ENCODE assay signal across 15 mouse cellular contexts in the genomic region with DNA sequence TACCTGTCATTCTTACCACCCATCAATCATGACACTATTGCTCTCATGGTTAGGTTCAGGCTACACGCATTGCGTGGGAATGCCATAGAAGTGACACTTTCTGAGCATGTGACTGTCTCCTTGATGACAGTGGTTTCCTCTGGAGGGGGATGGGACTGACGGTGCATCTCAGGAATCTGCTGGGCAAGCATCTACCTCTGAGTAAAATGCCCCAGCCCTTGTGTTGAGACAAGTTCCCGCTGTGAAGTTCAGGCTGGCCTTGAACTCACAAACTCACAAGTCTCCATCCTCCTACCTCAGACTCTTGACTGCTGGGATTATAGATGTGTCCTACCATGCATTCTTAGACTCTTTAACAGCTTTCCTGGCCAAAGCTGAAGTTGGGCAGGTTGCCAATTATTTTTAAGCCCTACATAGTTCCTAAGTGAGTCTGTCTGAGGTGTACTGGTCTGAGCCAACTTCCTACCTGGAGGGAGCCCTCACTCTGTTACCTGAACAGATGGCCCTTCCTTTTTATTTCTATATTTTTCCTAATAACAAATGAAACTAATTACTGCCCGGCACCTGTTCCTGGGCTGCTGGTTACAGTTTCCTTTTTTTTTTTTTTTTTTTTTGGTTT.
"Had no signal": no experiment of that assay in that cellular context is flagged by ENCODE, and none has a peak within 500 bp of the region (broad histone marks: within the 10 kb centered on the region; RNA-seq: fewer than 3 reads in every experiment).

No protein-coding gene starts in this region.

- H3K9me3 ChIP-seq: kidney, embryonic 15.5 days; limb, embryonic 10.5 days; liver, embryonic 15.5 days; lung, embryonic 15.5 days; megakaryocyte, embryonic 14.5 days; midbrain, embryonic 13.5 days had no signal

- H3K27me3 ChIP-seq: kidney, embryonic 15.5 days; liver, embryonic 15.5 days; lung, embryonic 15.5 days; megakaryocyte, embryonic 14.5 days; midbrain, embryonic 13.5 days had no signal

- H3K4me1 ChIP-seq: limb, embryonic 10.5 days; liver, embryonic 15.5 days; lung, embryonic 15.5 days; midbrain, embryonic 13.5 days had no signal

- DNase-seq: kidney, adult 11 months; kidney, postnatal 14 days; lung, postnatal 14 days; right cerebral cortex, postnatal 14 days; thymus, adult 2 months; thymus, postnatal 25 days had no signal

- H3K27ac ChIP-seq: kidney, embryonic 15.5 days; limb, embryonic 10.5 days; lung, embryonic 15.5 days; macrophage; midbrain, embryonic 13.5 days; stomach, postnatal 0 days had no signal

- H3K4me3 ChIP-seq: kidney, embryonic 15.5 days; limb, embryonic 10.5 days; liver, embryonic 15.5 days; lung, embryonic 15.5 days; megakaryocyte, embryonic 14.5 days; midbrain, embryonic 13.5 days had no signal

- H3K9ac ChIP-seq: kidney, embryonic 15.5 days; liver, embryonic 15.5 days; lung, embryonic 15.5 days; midbrain, embryonic 13.5 days had no signal

- H3K4me2 ChIP-seq: kidney, embryonic 15.5 days; liver, embryonic 11.5 days; liver, embryonic 15.5 days; lung, embryonic 15.5 days; midbrain, embryonic 13.5 days had no signal

- ATAC-seq: midbrain, embryonic 13.5 days had no signal
